Mouse (Mus musculus) G1E (cell line): Measurements from ENCODE around the gene Cd8a. TPM values are rescaled to one million over a fixed set of nuclear protein-coding genes. Genes with fewer than 3 reads are reported as not detected.

ENCODE experiments used
- ATAC-seq: 2 replicates; pipeline ENCODE4 v1.8.0; 2016; ENCODE audit warnings: mild to moderate bottlenecking; ENCODE audit not compliant: insufficient number of reproducible peaks, poor library complexity, low FRiP score, severe bottlenecking; ENCODE audit errors: extremely low read depth
- DNase-seq: peaks from one replicate; pipeline ENCODE4 v3.0.0; 2012; ENCODE audit warnings: low spot score
- H3K27me3 ChIP-seq: 2 replicates; pipeline ENCODE4 v1.6.1; 2012; ENCODE audit warnings: mild to moderate bottlenecking, low read length, inconsistent platforms; ENCODE audit not compliant: insufficient read depth
- H3K36me3 ChIP-seq: replicated peaks from 2 replicates; pipeline ENCODE3; 2012; ENCODE audit warnings: mild to moderate bottlenecking, inconsistent platforms
- H3K4me1 ChIP-seq: 2 replicates; pipeline ENCODE4 v1.6.1; 2012; ENCODE audit warnings: low read depth, low read length, inconsistent platforms, mixed read lengths; ENCODE audit not compliant: insufficient read depth
- H3K4me3 ChIP-seq: 2 replicates; pipeline ENCODE4 v1.5.1; 2012; ENCODE audit warnings: low read depth, mild to moderate bottlenecking, inconsistent platforms, low read length, moderate library complexity, mixed read lengths
- H3K9me3 ChIP-seq: replicated peaks from 2 replicates; pipeline ENCODE4 v1.6.1; 2012; ENCODE audit warnings: inconsistent platforms
- CTCF ChIP-seq: IDR thresholded peaks from 2 replicates; pipeline ENCODE4 v1.5.1; 2012; ENCODE audit warnings: low read depth, low read length, inconsistent platforms, mixed read lengths
- GATA1 ChIP-seq: IDR thresholded peaks from 2 replicates; pipeline ENCODE4 v1.6.1; 2012; ENCODE audit warnings: borderline replicate concordance, low read length, inconsistent platforms, mixed read lengths
- GATA2 ChIP-seq: IDR thresholded peaks from 2 replicates; pipeline ENCODE4 v1.6.1; 2012; ENCODE audit warnings: low read depth, low read length, inconsistent platforms, borderline replicate concordance
- POLR2AphosphoS5 ChIP-seq: IDR thresholded peaks from 2 replicates; pipeline ENCODE4 v1.6.1; 2012; ENCODE audit warnings: low read depth, low read length, inconsistent platforms; ENCODE audit not compliant: insufficient replicate concordance
- TAL1 ChIP-seq: conservative IDR thresholded peaks from 2 replicates; pipeline ENCODE4 v1.6.1; 2012; ENCODE audit warnings: low read depth, low read length, inconsistent platforms, mixed read lengths
- polyA plus RNA-seq: library from polyadenylated mRNA; stranded (reverse); fragments of >175 nt; gene quantifications from 2 replicates; pipeline ENCODE4 v1.2.3, GENCODE M21; 2012
- total RNA-seq, 2 experiments: library from RNA; stranded (forward) in 1 of 2; stranded (reverse) in 1 of 2; fragments of 200-1000 nt in 1 of 2; fragments of >200 nt in 1 of 2; fragmentation: Nextera tagmentation in 1 of 2; gene quantifications; 2 replicates each; pipeline ENCODE4 v1.2.3; 2014 to 2017

Gene Cd8a
- total and polyA plus RNA-seq, 3 experiments = 0.22 TPM; not detected in 2

DNA sequence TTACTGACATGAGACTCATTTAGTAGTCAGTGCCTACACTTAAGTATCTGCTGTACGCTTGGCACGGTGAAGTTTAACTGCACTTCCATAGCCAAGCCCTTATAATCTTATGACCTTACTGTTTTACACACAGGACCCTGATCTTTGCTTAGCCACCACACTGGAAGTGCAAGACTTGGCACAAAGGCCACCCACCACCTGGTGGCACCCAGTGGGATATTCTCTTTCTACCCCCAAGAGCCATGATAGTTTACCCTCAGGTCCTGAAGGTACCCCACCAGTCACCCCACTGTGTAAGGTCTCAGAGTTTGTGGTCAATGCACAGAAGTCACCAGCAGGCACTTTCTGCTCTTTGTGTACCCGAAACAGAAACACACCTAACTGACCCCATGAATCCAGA is 22.0 kb upstream of the Cd8a start:
- TF ChIP-seq POLR2AphosphoS5 = no peak
- TF ChIP-seq TAL1 = no peak
- no peak for TF ChIP-seq GATA2
- TF ChIP-seq GATA1 = no peak
- no peak for TF ChIP-seq CTCF
- H3K4me3 ChIP-seq = no peak overlapping the region
- H3K27me3 ChIP-seq = peaks cover 16% of the 10 kb centered on the region
- H3K9me3 ChIP-seq = peaks cover 5% of the 10 kb centered on the region; the same call in 1 of the 2 replicates
- no peak for DNase-seq
- no peak for ATAC-seq
- no peaks in the 10 kb centered on the region for H3K4me1 ChIP-seq
- H3K36me3 ChIP-seq = no peaks in the 10 kb centered on the region

DNA sequence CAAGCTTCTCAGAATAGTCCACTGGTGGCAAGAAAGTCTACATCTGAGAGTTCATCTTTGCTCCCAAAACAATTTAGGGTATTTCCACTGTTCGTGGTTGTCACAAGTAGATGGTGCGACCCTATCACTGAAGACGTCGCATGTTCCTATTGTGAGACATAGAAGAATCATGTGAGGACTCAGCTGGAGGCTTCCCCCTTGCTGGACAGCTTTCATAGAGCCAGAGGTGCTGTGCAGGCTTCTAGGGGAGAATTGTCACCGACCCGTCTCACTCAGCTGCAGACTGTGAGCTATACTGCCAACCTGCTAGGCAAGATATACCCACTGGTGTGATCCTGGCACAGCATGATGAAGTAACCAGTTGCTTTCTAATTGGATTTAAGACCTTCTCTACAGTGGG is 21.0 kb upstream of the Cd8a start:
- Histone ChIP-seq H3K9me3 (peaks cover 5% of the 10 kb centered on the region; the same call in 1 of the 2 replicates), H3K36me3 (no peaks in the 10 kb centered on the region), H3K27me3 (peaks cover 16% of the 10 kb centered on the region), H3K4me3 (no peak overlapping the region), H3K4me1 (no peaks in the 10 kb centered on the region)
- ATAC-seq (no peak), DNase-seq (no peak)
- TF ChIP-seq CTCF (no peak), POLR2AphosphoS5 (no peak), GATA1 (no peak), GATA2 (no peak)

DNA sequence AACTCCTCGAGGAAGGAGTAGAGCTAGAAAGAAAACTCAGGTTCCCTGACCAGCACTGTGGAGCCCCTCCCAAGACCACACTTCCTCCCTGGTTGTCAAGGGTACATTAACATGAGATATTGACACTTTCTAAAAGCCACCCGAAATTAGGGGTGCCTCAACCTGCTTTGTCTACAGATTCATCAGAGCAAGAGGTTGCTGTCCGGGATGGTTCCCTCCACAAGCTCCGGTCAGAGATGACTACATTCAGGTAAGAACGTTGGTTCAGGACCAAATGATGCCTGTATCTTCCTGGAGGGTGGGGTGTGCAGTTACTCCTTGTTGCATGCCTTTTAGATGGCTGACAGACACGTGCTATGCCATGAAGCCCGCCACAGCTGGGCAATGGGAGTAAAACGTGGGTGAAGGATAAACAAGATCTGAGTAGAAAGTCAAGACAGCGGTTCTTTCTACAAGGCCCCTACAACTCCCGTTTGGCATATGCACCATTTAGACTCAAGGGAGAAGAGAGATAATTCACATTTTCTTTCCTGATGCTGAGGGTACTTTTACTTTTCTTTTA is 20.3 kb upstream of the Cd8a start:
- TF ChIP-seq TAL1 (no peak), GATA1 (no peak), POLR2AphosphoS5 (no peak), GATA2 (no peak), CTCF (no peak)
- Histone ChIP-seq H3K9me3 (peaks cover 2% of the 10 kb centered on the region; the same call in 1 of the 2 replicates), H3K27me3 (peaks cover 16% of the 10 kb centered on the region), H3K36me3 (no peaks in the 10 kb centered on the region), H3K4me1 (no peaks in the 10 kb centered on the region), H3K4me3 (no peak overlapping the region)
- ATAC-seq = no peak
- DNase-seq = no peak

DNA sequence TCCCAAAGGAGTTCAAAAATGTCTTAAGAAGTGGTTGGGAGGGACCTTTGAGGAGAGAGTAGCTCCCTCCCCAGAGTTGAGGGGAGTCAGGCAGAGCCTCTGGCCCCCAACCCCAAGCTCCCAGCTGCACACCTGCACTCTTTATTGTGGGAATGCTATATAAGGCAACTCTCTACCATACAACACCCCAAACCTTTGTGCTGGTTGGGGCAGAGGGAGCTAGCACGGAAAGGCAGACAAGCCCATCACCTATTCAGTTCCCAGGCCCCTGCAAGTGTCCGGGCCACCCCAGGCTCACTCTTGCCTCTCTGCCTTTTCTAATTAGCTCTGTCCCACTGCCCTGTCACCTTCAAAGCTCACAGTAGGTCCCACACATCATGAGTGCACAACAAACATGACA is 19.5 kb upstream of the Cd8a start:
- no peak for TF ChIP-seq CTCF
- no peak for TF ChIP-seq TAL1
- TF ChIP-seq GATA2 = no peak
- no peak for TF ChIP-seq POLR2AphosphoS5
- no peak for TF ChIP-seq GATA1
- ATAC-seq (no peak), DNase-seq (no peak)
- H3K9me3 ChIP-seq = no peaks in the 10 kb centered on the region
- no peaks in the 10 kb centered on the region for H3K36me3 ChIP-seq
- no peaks in the 10 kb centered on the region for H3K4me1 ChIP-seq
- H3K4me3 ChIP-seq = no peak overlapping the region
- H3K27me3 ChIP-seq = peaks cover 19% of the 10 kb centered on the region

DNA sequence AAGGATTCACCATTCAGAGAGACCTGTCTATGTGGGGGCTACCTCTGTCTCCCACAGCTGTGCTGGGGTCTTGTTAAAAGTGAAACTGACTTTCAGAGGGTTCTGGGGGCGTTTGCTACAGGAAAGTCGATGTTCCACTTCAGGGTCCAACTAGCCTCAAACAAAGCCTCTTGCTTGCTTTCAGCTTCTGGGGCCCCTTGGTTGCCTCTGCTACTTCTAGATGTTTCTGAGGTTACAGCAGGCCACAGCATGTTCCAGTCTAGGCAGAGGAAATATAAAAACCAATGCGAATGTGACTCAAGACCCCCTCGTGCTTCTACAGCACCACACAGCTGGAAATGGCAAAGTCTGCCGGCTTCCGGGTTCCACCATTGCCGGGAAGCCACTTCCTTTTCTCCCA is 15.7 kb upstream of the Cd8a start:
- Histone ChIP-seq H3K36me3 (no peaks in the 10 kb centered on the region), H3K4me1 (no peaks in the 10 kb centered on the region), H3K9me3 (no peaks in the 10 kb centered on the region), H3K27me3 (peaks cover 30% of the 10 kb centered on the region), H3K4me3 (no peak overlapping the region)
- no peak for ATAC-seq
- DNase-seq = no peak
- no peak for TF ChIP-seq TAL1
- TF ChIP-seq GATA1 = no peak
- no peak for TF ChIP-seq CTCF
- no peak for TF ChIP-seq POLR2AphosphoS5
- no peak for TF ChIP-seq GATA2

DNA sequence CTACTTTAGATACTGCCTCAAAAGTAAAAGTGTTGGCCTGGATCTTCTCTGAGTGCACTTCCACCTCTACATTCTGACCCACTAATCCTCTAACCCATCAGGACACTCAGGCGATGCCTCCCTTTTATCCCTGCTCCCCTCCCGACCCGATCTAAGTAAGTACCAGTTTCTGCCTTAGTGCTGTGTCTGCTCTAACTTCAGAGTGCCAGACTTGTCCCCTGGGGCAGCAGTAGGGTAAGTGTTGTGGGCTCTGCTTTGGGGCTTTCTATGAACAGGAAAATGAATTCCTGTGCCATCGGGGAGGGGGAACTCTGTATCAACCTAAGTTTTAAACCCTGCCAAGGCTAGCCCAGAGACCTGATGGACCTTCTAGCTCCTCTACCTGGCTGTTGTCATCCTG is 13.0 kb upstream of the Cd8a start:
- no peaks in the 10 kb centered on the region for H3K4me1 ChIP-seq
- TF ChIP-seq CTCF (no peak), TAL1 (no peak), GATA1 (no peak), GATA2 (no peak), POLR2AphosphoS5 (no peak)
- H3K27me3 ChIP-seq = peaks cover 17% of the 10 kb centered on the region
- DNase-seq = no peak
- ATAC-seq = no peak
- H3K4me3 ChIP-seq = no peak overlapping the region
- H3K36me3 ChIP-seq = no peaks in the 10 kb centered on the region
- H3K9me3 ChIP-seq = no peaks in the 10 kb centered on the region
